Comparison of ENCODE assay signal across 7 mouse cellular contexts in genomic region chr6:72898244-72899200, GRCm38 (mm10). TPM values are rescaled to one million over a fixed set of nuclear protein-coding genes. Genes with fewer than 3 reads are reported as not detected.
DNase-seq lines count a peak whose midpoint lies in the region; ATAC-seq and TF ChIP-seq lines count a peak whose summit lies in the region.

No protein-coding gene starts in this region.

- DNase-seq in adipocyte (ENCODE audit: low spot score), result peak; percentile 50
- DNase-seq in cerebellum, postnatal 4 days (ENCODE audit: low spot score in 2 of 2), result peak; percentile 33 to 66
- DNase-seq in gastrocnemius, adult 2 months, result peak; percentile 81
- DNase-seq in induced T-regulatory cell, adult 2 months (ENCODE audit: low read depth), result peak; percentile 76
- peak; percentile 78 for DNase-seq in limb, embryonic 11.5 days (ENCODE audit: low spot score)

- intact Hi-C loops in gastrocnemius, adult 2 months (cut with DNase I), result no loop called here

- peaks cover 17% of the 10 kb centered on the region; the same call in 1 of the 2 replicates for H3K4me1 ChIP-seq in limb, embryonic 11.5 days (ENCODE audit: control insufficient read depth, insufficient read depth, low read length)
- H3K4me1 ChIP-seq in midbrain, embryonic 12.5 days, result peaks cover 25% of the 10 kb centered on the region
- peaks cover 6% of the 10 kb centered on the region; the same call in 1 of the 2 replicates for H3K4me1 ChIP-seq in small intestine, adult 2 months (ENCODE audit: control insufficient read depth, insufficient read depth, insufficient read length, low read length)

- no peak for TF ChIP-seq POLR2A in small intestine, adult 2 months (IDR thresholded peaks at IDR 0.05; ENCODE audit: low read depth, low read length)

- peak overlapping the region; percentile 98 for H3K4me3 ChIP-seq in gastrocnemius, adult 2 months
- peak overlapping the region; percentile 89 for H3K4me3 ChIP-seq in limb, embryonic 11.5 days (ENCODE audit: low read depth, low read length)
- peak overlapping the region; percentile 98 for H3K4me3 ChIP-seq in midbrain, embryonic 12.5 days
- H3K4me3 ChIP-seq in small intestine, adult 2 months (ENCODE audit: low read depth, low read length), result peak overlapping the region; percentile 99

- peak; percentile 44; the same call in 1 of the 2 replicates for ATAC-seq in limb, embryonic 11.5 days (ENCODE audit: insufficient number of reproducible peaks, low FRiP score, low TSS enrichment, low read depth)
- peak; percentile 59 for ATAC-seq in midbrain, embryonic 12.5 days (ENCODE audit: low FRiP score, low read depth)

- peak overlapping the region; percentile 100 for H3K9ac ChIP-seq in limb, embryonic 11.5 days (ENCODE audit: low read length)
- peak overlapping the region; percentile 99 for H3K9ac ChIP-seq in midbrain, embryonic 12.5 days (replicated peaks)

- H3K36me3 ChIP-seq in limb, embryonic 11.5 days (ENCODE audit: control insufficient read depth, insufficient read depth, low read length), result peaks cover 5% of the 10 kb centered on the region; the same call in 1 of the 2 replicates
- H3K36me3 ChIP-seq in midbrain, embryonic 12.5 days, result no peaks in the 10 kb centered on the region
- H3K36me3 ChIP-seq in small intestine, adult 2 months (ENCODE audit: control insufficient read depth, insufficient read depth, low read length), result peaks cover 2% of the 10 kb centered on the region; the same call in 1 of the 2 replicates

- no peaks in the 10 kb centered on the region for H3K27me3 ChIP-seq in limb, embryonic 11.5 days (ENCODE audit: control insufficient read depth, insufficient read depth, low read length)
- H3K27me3 ChIP-seq in midbrain, embryonic 12.5 days, result no peaks in the 10 kb centered on the region
- H3K27me3 ChIP-seq in small intestine, adult 2 months (ENCODE audit: control insufficient read depth, insufficient read depth, low read length), result no peaks in the 10 kb centered on the region

- peak overlapping the region; percentile 54 for H3K4me2 ChIP-seq in limb, embryonic 11.5 days (ENCODE audit: low read depth, severe bottlenecking)
- H3K4me2 ChIP-seq in midbrain, embryonic 12.5 days (replicated peaks), result peak overlapping the region; percentile 68

- no peak for TF ChIP-seq CTCF in gastrocnemius, adult 2 months (IDR thresholded peaks at IDR 0.05)
- no peak for TF ChIP-seq CTCF in small intestine, adult 2 months (IDR thresholded peaks at IDR 0.05; ENCODE audit: extremely low read depth, insufficient read length, insufficient replicate concordance, low read depth, low read length)

- H3K27ac ChIP-seq in gastrocnemius, adult 2 months, result peak overlapping the region; percentile 99
- H3K27ac ChIP-seq in limb, embryonic 11.5 days (replicated peaks; ENCODE audit: low read depth, low read length), result peak overlapping the region; percentile 99
- H3K27ac ChIP-seq in midbrain, embryonic 12.5 days (replicated peaks), result peak overlapping the region; percentile 99
- H3K27ac ChIP-seq in small intestine, adult 2 months (ENCODE audit: insufficient read depth, low read depth, low read length), result peak overlapping the region; percentile 93

- WGBS in limb, embryonic 11.5 days, result under 1% methylated on average over 60 of the region's 71 CpGs
- WGBS in midbrain, embryonic 12.5 days, result under 1% methylated on average over 53 of the region's 71 CpGs
- WGBS in small intestine, adult 2 months, result 1% methylated on average over 66 of the region's 71 CpGs

- no peaks in the 10 kb centered on the region for H3K9me3 ChIP-seq in limb, embryonic 11.5 days (ENCODE audit: control insufficient read depth, low read length)
- no peaks in the 10 kb centered on the region for H3K9me3 ChIP-seq in midbrain, embryonic 12.5 days

RNA-seq across cellular contexts. Expression of gene Kcmf1, which starts 1.3 kb away (rescaled TPM):
- total RNA-seq in gastrocnemius, adult 2 months (2021), result 100 to 1,000 TPM; 155 to 192 TPM
- 49.8 and 52.0 TPM in 2 replicates for polyA plus RNA-seq in limb, embryonic 11.5 days (2014; fragmentation: Nextera tagmentation; extraction: Ambion mirVana)
- polyA plus RNA-seq in midbrain, embryonic 12.5 days (2016; fragmentation: Nextera tagmentation; extraction: Ambion mirVana), result 33.9 and 34.3 TPM in 2 replicates
- 99.8 and 254 TPM in 2 replicates for polyA plus RNA-seq in small intestine, adult 2 months (2012; rRNA removed)

Comparison
In these comparisons a context has a peak if more than half of its experiments do, and no peak if none do; other contexts are left out.
1. Peak in every context shown above with its lines: DNase-seq, ATAC-seq, H3K4me3 ChIP-seq and H3K27ac ChIP-seq.